Mouse (Mus musculus) liver, embryonic 13.5 days (tissue): ENCODE results near the gene Stub1. TPM values are rescaled to one million over a fixed set of nuclear protein-coding genes. Genes with fewer than 3 reads are reported as not detected.
"Not testable (repeated sequence)": the region's sequence is repeated elsewhere in the genome, so short reads cannot be mapped to it uniquely, and the experiment has no call there.

Source experiments
- ATAC-seq: fragments of 200-750 bp; cut with Nextera tagmentation; 2 replicates; pipeline ENCODE4 v1.8.0; 2017; ENCODE audit warnings: low read depth, mild to moderate bottlenecking, moderate number of reproducible peaks, moderate library complexity
- DNase-seq: peaks from one replicate; pipeline ENCODE4 v3.0.0; 2022
- H3K27ac ChIP-seq: fragments of 300-500 bp; sonication (generic); 2 replicates; pipeline ENCODE4 v1.5.1; 2015; ENCODE audit warnings: moderate library complexity, mild to moderate bottlenecking, inconsistent platforms
- H3K27me3 ChIP-seq: fragments of 300-500 bp; sonication (generic); 2 replicates; pipeline ENCODE4 v1.6.1; 2015; ENCODE audit warnings: mild to moderate bottlenecking, inconsistent platforms
- H3K36me3 ChIP-seq: fragments of 300-500 bp; sonication (generic); 2 replicates; pipeline ENCODE4 v1.6.1; 2015; ENCODE audit warnings: mild to moderate bottlenecking, inconsistent platforms
- H3K4me1 ChIP-seq: fragments of 300-500 bp; sonication (generic); replicated peaks from 2 replicates; pipeline ENCODE4 v1.6.1; 2015; ENCODE audit warnings: inconsistent platforms
- H3K4me2 ChIP-seq: fragments of 300-500 bp; sonication (generic); 2 replicates; pipeline ENCODE4 v1.6.1; 2015; ENCODE audit warnings: inconsistent platforms, mild to moderate bottlenecking, moderate library complexity
- H3K4me3 ChIP-seq: fragments of 300-500 bp; sonication (generic); replicated peaks from 2 replicates; pipeline ENCODE4 v1.5.1; 2015; ENCODE audit warnings: mild to moderate bottlenecking, inconsistent platforms
- H3K9ac ChIP-seq: fragments of 300-500 bp; sonication (generic); 2 replicates; pipeline ENCODE4 v1.6.1; 2015; ENCODE audit warnings: mild to moderate bottlenecking, inconsistent platforms
- H3K9me3 ChIP-seq: fragments of 300-500 bp; sonication (generic); replicated peaks from 2 replicates; pipeline ENCODE4 v1.6.1; 2016; ENCODE audit warnings: inconsistent platforms
- WGBS: fragments of 180-500 bp; shearing (Covaris S2); methylation state at CpG from one replicate; pipeline ENCODE4 v1.1.7; 2015; ENCODE audit not compliant: insufficient replicate concordance; 5-methylcytosine and 5-hydroxymethylcytosine counted together
- polyA plus RNA-seq: library from polyadenylated mRNA; unstranded; fragments of >200 nt; fragmentation: Nextera tagmentation; extraction: Ambion mirVana; gene quantifications from 2 replicates; pipeline ENCODE4 v1.2.1, GENCODE M21; 2015

The Stub1 gene
- polyA plus RNA-seq, 1 experiment from 2014 or later = 130 TPM

- DNase-seq (no peak), ATAC-seq (no peak)
- H3K27ac ChIP-seq = peak overlapping the region; percentile 91
- H3K9me3 ChIP-seq = no peaks in the 10 kb centered on the region
- peaks cover 59% of the 10 kb centered on the region for H3K4me1 ChIP-seq
- H3K9ac ChIP-seq = peak overlapping the region; percentile 83
- no peaks in the 10 kb centered on the region for H3K27me3 ChIP-seq
- peaks cover 17% of the 10 kb centered on the region for H3K36me3 ChIP-seq
- H3K4me3 ChIP-seq = peak overlapping the region; percentile 84
- H3K4me2 ChIP-seq = peak overlapping the region; percentile 93
- 60% methylated on average over 10 of the region's 10 CpGs for WGBS
These were observed 43.2 kb upstream of the Stub1 start for GRCm38 (mm10) chr17:25876347-25876915.

- Histone ChIP-seq H3K27me3 (no peaks in the 10 kb centered on the region), H3K9me3 (no peaks in the 10 kb centered on the region), H3K4me3 (peak overlapping the region; percentile 84), H3K9ac (peak overlapping the region; percentile 83), H3K4me2 (peak overlapping the region; percentile 93), H3K36me3 (peaks cover 17% of the 10 kb centered on the region), H3K27ac (peak overlapping the region; percentile 91), H3K4me1 (peaks cover 49% of the 10 kb centered on the region)
- DNase-seq (peak; percentile 84), ATAC-seq (peak; percentile 85)
- 1% methylated on average over 59 of the region's 59 CpGs for WGBS
These were observed 42.2 kb upstream of the Stub1 start for GRCm38 (mm10) chr17:25875171-25876136.

- DNase-seq (peak; percentile 84), ATAC-seq (peak; percentile 66)
- peak within 1 kb of the TSS; percentile 84 for H3K4me3 ChIP-seq
- peak within 1 kb of the TSS; percentile 93 for H3K4me2 ChIP-seq
- WGBS = 1% methylated on average over 25 of the region's 25 CpGs
- H3K9me3 ChIP-seq = no peaks in the 10 kb centered on the region
- H3K27me3 ChIP-seq = no peaks in the 10 kb centered on the region
- peaks cover 43% of the 10 kb centered on the region for H3K4me1 ChIP-seq
- peaks cover 17% of the 10 kb centered on the region for H3K36me3 ChIP-seq
- peak within 1 kb of the TSS; percentile 83 for H3K9ac ChIP-seq
- peak within 1 kb of the TSS; percentile 91 for H3K27ac ChIP-seq
These were observed 41.5 kb upstream of the Stub1 start, which contains the start of gene Mettl26 for GRCm38 (mm10) chr17:25874721-25875170. Gene Mettl26, plus strand, starts transcription at chr17:25875074.

GRCm38 (mm10) chr17:25874148-25874720, 41.0 kb upstream of the Stub1 start:
- ATAC-seq (no peak), DNase-seq (no peak)
- Histone ChIP-seq H3K4me2 (peak overlapping the region; percentile 93), H3K4me1 (peaks cover 38% of the 10 kb centered on the region), H3K9me3 (no peaks in the 10 kb centered on the region), H3K9ac (peak overlapping the region; percentile 83), H3K27ac (peak overlapping the region; percentile 91), H3K36me3 (peaks cover 17% of the 10 kb centered on the region), H3K27me3 (no peaks in the 10 kb centered on the region), H3K4me3 (peak overlapping the region; percentile 84)
- 10% methylated on average over 14 of the region's 14 CpGs for WGBS

GRCm38 (mm10) chr17:25873405-25874147, 40.4 kb upstream of the Stub1 start:
- H3K36me3 ChIP-seq = peaks cover 11% of the 10 kb centered on the region
- peak overlapping the region; percentile 83 for H3K9ac ChIP-seq
- no peak overlapping the region; the same call in 1 of the 2 replicates for H3K27ac ChIP-seq
- peak overlapping the region; percentile 93 for H3K4me2 ChIP-seq
- H3K27me3 ChIP-seq = no peaks in the 10 kb centered on the region
- no peak for DNase-seq
- 73% methylated on average over 11 of the region's 11 CpGs for WGBS
- H3K4me3 ChIP-seq = peak overlapping the region; percentile 84
- H3K4me1 ChIP-seq = peaks cover 40% of the 10 kb centered on the region
- no peak for ATAC-seq
- H3K9me3 ChIP-seq = no peaks in the 10 kb centered on the region

GRCm38 (mm10) chr17:25872676-25873075, 39.5 kb upstream of the Stub1 start:
- 69% methylated on average over 3 of the region's 3 CpGs for WGBS

GRCm38 (mm10) chr17:25871566-25871965, 38.4 kb upstream of the Stub1 start:
- H3K4me3 ChIP-seq, DNase-seq, H3K36me3 ChIP-seq, H3K4me2 ChIP-seq, H3K27ac ChIP-seq, H3K9me3 ChIP-seq, H3K9ac ChIP-seq, H3K27me3 ChIP-seq, ATAC-seq: not testable (repeated sequence)
- peaks cover 47% of the 10 kb centered on the region for H3K4me1 ChIP-seq

More at GRCm38 (mm10) chr17:25872676-25873075, 39.5 kb upstream of the Stub1 start:
- Histone ChIP-seq H3K9me3 (no peaks in the 10 kb centered on the region), H3K27me3 (no peaks in the 10 kb centered on the region), H3K4me2 (no peak overlapping the region), H3K4me1 (peaks cover 44% of the 10 kb centered on the region), H3K4me3 (no peak overlapping the region), H3K36me3 (peaks cover 2% of the 10 kb centered on the region), H3K9ac (no peak overlapping the region), H3K27ac (no peak overlapping the region)
- ATAC-seq (no peak), DNase-seq (no peak)

- WGBS = 75% methylated on average over 2 of the region's 2 CpGs
- H3K4me1 ChIP-seq = peaks cover 45% of the 10 kb centered on the region
- no peak for ATAC-seq
These were observed 36.8 kb upstream of the Stub1 start for GRCm38 (mm10) chr17:25869954-25870353.

GRCm38 (mm10) chr17:25869498-25869897, 36.3 kb upstream of the Stub1 start:
- H3K9me3 ChIP-seq = no peaks in the 10 kb centered on the region
- peaks cover 9% of the 10 kb centered on the region; the same call in 1 of the 2 replicates for H3K36me3 ChIP-seq
- no peaks in the 10 kb centered on the region for H3K27me3 ChIP-seq
- DNase-seq (no peak), ATAC-seq (no peak)
- H3K27ac ChIP-seq = no peak overlapping the region
- H3K4me3 ChIP-seq = no peak overlapping the region
- H3K4me1 ChIP-seq = peaks cover 43% of the 10 kb centered on the region
- no peak overlapping the region for H3K9ac ChIP-seq
- WGBS = 82% methylated on average over 8 of the region's 8 CpGs
- no peak overlapping the region for H3K4me2 ChIP-seq

More at GRCm38 (mm10) chr17:25869954-25870353, 36.8 kb upstream of the Stub1 start:
- Histone ChIP-seq H3K4me3 (no peak overlapping the region), H3K27ac (no peak overlapping the region), H3K27me3 (no peaks in the 10 kb centered on the region), H3K9me3 (no peaks in the 10 kb centered on the region), H3K4me2 (no peak overlapping the region), H3K9ac (no peak overlapping the region), H3K36me3 (peaks cover 5% of the 10 kb centered on the region; the same call in 1 of the 2 replicates)
- no peak for DNase-seq

GRCm38 (mm10) chr17:25868601-25869191, 35.5 kb upstream of the Stub1 start, which contains the start of gene Mcrip2:
Gene Mcrip2, minus strand, starts transcription at chr17:25868764.
- Histone ChIP-seq H3K9ac (peak within 1 kb of the TSS; percentile 80), H3K27ac (peak within 1 kb of the TSS; percentile 74), H3K4me2 (peak within 1 kb of the TSS; percentile 90), H3K9me3 (no peaks in the 10 kb centered on the region), H3K36me3 (peaks cover 17% of the 10 kb centered on the region), H3K27me3 (no peaks in the 10 kb centered on the region), H3K4me1 (peaks cover 35% of the 10 kb centered on the region), H3K4me3 (peak within 1 kb of the TSS; percentile 74)
- ATAC-seq (peak; percentile 75), DNase-seq (peak; percentile 65)
- WGBS = 0% methylated on average over 24 of the region's 24 CpGs
